Comparison of ENCODE assay signal across 9 mouse cellular contexts in genomic region chr1:66838184-66839042, GRCm38 (mm10). TPM values are rescaled to one million over a fixed set of nuclear protein-coding genes. Genes with fewer than 3 reads are reported as not detected.
DNase-seq lines count a peak whose midpoint lies in the region; ATAC-seq lines count a peak whose summit lies in the region.
"Had no signal": no experiment of that assay in that cellular context is flagged by ENCODE, and none has a peak within 500 bp of the region (broad histone marks: within the 10 kb centered on the region; RNA-seq: fewer than 3 reads in every experiment).

No protein-coding gene starts in this region.

- 64% methylated on average over 16 of the region's 16 CpGs for WGBS in forebrain, embryonic 12.5 days
- 58% methylated on average over 16 of the region's 16 CpGs for whole genome bisulfite sequencing in hindbrain, embryonic 14.5 days

- H3K9me3 ChIP-seq in forebrain, embryonic 12.5 days, result no peaks in the 10 kb centered on the region
- H3K9me3 ChIP-seq in hindbrain, embryonic 14.5 days (ENCODE audit: control insufficient read depth, low read length), result no peaks in the 10 kb centered on the region
- H3K9me3 ChIP-seq: midbrain, embryonic 12.5 days had no signal

- no peak overlapping the region for H3K27ac ChIP-seq in forebrain, embryonic 12.5 days
- no peak overlapping the region for H3K27ac ChIP-seq in hindbrain, embryonic 14.5 days
- H3K27ac ChIP-seq: midbrain, embryonic 12.5 days had no signal

- peak; percentile 70 for ATAC-seq in forebrain, embryonic 12.5 days (ENCODE audit: low FRiP score)
- no peak for ATAC-seq in hindbrain, embryonic 14.5 days (ENCODE audit: low FRiP score)

- no peak overlapping the region for H3K4me2 ChIP-seq in forebrain, embryonic 12.5 days
- no peak overlapping the region for H3K4me2 ChIP-seq in hindbrain, embryonic 14.5 days (replicated peaks)
- H3K4me2 ChIP-seq: midbrain, embryonic 12.5 days had no signal

- peak; percentile 68 for DNase-seq in MN1 (ENCODE audit: low spot score)
- peak; percentile 67 for DNase-seq in c-Kit-positive CD71-positive TER-119-positive erythroid progenitor cells, embryonic 14.5 days (ENCODE audit: low spot score)
- peak; percentile 92 for DNase-seq in hindbrain, embryonic 14.5 days (ENCODE audit: low spot score)
- peak; percentile 64 for DNase-seq in left cerebral cortex, adult 11 months (ENCODE audit: low spot score)
- peak; percentile 83 for DNase-seq in lung, postnatal 25 days (ENCODE audit: low spot score)
- peak; percentile 85 to 90 for DNase-seq in right cerebral cortex, adult 2 months (ENCODE audit: low spot score in 2 of 2)
- peak; percentile 68 for DNase-seq in urinary bladder, postnatal 25 days (ENCODE audit: low spot score)

- no peak overlapping the region for H3K9ac ChIP-seq in forebrain, embryonic 12.5 days
- no peak overlapping the region for H3K9ac ChIP-seq in hindbrain, embryonic 14.5 days
- H3K9ac ChIP-seq: midbrain, embryonic 12.5 days had no signal

- H3K36me3 ChIP-seq in forebrain, embryonic 12.5 days (replicated peaks), result no peaks in the 10 kb centered on the region
- H3K36me3 ChIP-seq in hindbrain, embryonic 14.5 days (replicated peaks; ENCODE audit: control insufficient read depth, insufficient read depth), result 0 out of 2 replicates have a peak, but pooled peaks cover 7% of the 10 kb centered on the region
- H3K36me3 ChIP-seq: midbrain, embryonic 12.5 days had no signal

- H3K27me3 ChIP-seq in forebrain, embryonic 12.5 days, result no peaks in the 10 kb centered on the region
- H3K27me3 ChIP-seq in hindbrain, embryonic 14.5 days (ENCODE audit: control insufficient read depth, insufficient read depth, low read length), result no peaks in the 10 kb centered on the region
- H3K27me3 ChIP-seq: midbrain, embryonic 12.5 days had no signal

- no peak overlapping the region for H3K4me3 ChIP-seq in forebrain, embryonic 12.5 days (replicated peaks)
- H3K4me3 ChIP-seq in hindbrain, embryonic 14.5 days (replicated peaks; ENCODE audit: low read length), result no peak overlapping the region
- H3K4me3 ChIP-seq: midbrain, embryonic 12.5 days had no signal

- no peaks in the 10 kb centered on the region for H3K4me1 ChIP-seq in forebrain, embryonic 12.5 days
- H3K4me1 ChIP-seq in hindbrain, embryonic 14.5 days (replicated peaks; ENCODE audit: control insufficient read depth, insufficient read depth, low read length), result no peaks in the 10 kb centered on the region

RNA-seq across cellular contexts. Expression of gene Kansl1l, which starts 21.1 kb away (rescaled TPM):
- polyA plus RNA-seq in forebrain, embryonic 12.5 days (2016; fragmentation: Nextera tagmentation; extraction: Ambion mirVana), result 15.6 and 17.2 TPM in 2 replicates
- 12.8 and 12.9 TPM in 2 replicates for polyA plus RNA-seq in hindbrain, embryonic 14.5 days (2014; fragmentation: Nextera tagmentation; extraction: Ambion mirVana)

RNA-seq across cellular contexts. Expression of gene Acadl, which starts 24.7 kb away (rescaled TPM):
- 42.5 and 44.7 TPM in 2 replicates for polyA plus RNA-seq in forebrain, embryonic 12.5 days (2016; fragmentation: Nextera tagmentation; extraction: Ambion mirVana)
- 58.8 and 59.5 TPM in 2 replicates for polyA plus RNA-seq in hindbrain, embryonic 14.5 days (2014; fragmentation: Nextera tagmentation; extraction: Ambion mirVana)
